26 mouse cellular contexts compared by ENCODE assay signal in genomic region chr3:52650071-52650470, GRCm38 (mm10).
DNase-seq lines count a peak whose midpoint lies in the region; ATAC-seq lines count a peak whose summit lies in the region.
"Had no signal": no experiment of that assay in that cellular context is flagged by ENCODE, and none has a peak within 500 bp of the region (broad histone marks: within the 10 kb centered on the region; RNA-seq: fewer than 3 reads in every experiment).

No protein-coding gene starts in this region.

- peak; percentile 51 for DNase-seq in thymus, postnatal 0 days (ENCODE audit: low spot score)
- no peak for DNase-seq in thymus, adult 18-20 months
- peak; percentile 41 for DNase-seq in thymus, postnatal 25 days
- DNase-seq in thymus, postnatal 36 days, result no peak
- DNase-seq in T-cell, adult 2 months (ENCODE audit: low spot score), result peak; percentile 35
- no peak for DNase-seq in lung, postnatal 14 days
- DNase-seq: adrenal gland, postnatal 10 days; adrenal gland, postnatal 25 days; cerebellum, adult 11 months; cerebellum, adult 18-20 months; cerebellum, adult 8-10 months; cerebellum, adult 9-11 months; cerebellum, postnatal 14 days; cerebellum, postnatal 36 days; embryo, embryonic 11 days had no signal

- H3K27ac ChIP-seq in intestine, embryonic 16.5 days (ENCODE audit: low read length), result no peak overlapping the region
- H3K27ac ChIP-seq: embryonic facial prominence, embryonic 13.5 days; embryonic facial prominence, embryonic 15.5 days; forebrain, embryonic 10.5 days; forebrain, embryonic 12.5 days had no signal

- WGBS in intestine, embryonic 16.5 days, result 87% methylated on average over 3 of the region's 3 CpGs

- H3K4me1 ChIP-seq in intestine, embryonic 16.5 days (ENCODE audit: control insufficient read depth, insufficient read depth, low read length), result no peaks in the 10 kb centered on the region

- no peaks in the 10 kb centered on the region for H3K27me3 ChIP-seq in intestine, embryonic 16.5 days (replicated peaks; ENCODE audit: control insufficient read depth, insufficient read depth, low read length)
- H3K27me3 ChIP-seq: CH12.LX; forebrain, embryonic 12.5 days; Patski had no signal

- H3K36me3 ChIP-seq in intestine, embryonic 16.5 days (ENCODE audit: control insufficient read depth, insufficient read depth, low read length), result no peaks in the 10 kb centered on the region
- H3K36me3 ChIP-seq: embryonic facial prominence, embryonic 13.5 days; embryonic facial prominence, embryonic 15.5 days; forebrain, embryonic 10.5 days; forebrain, embryonic 12.5 days; G1E had no signal

- no peak overlapping the region for H3K4me2 ChIP-seq in intestine, embryonic 16.5 days (ENCODE audit: low read depth, low read length)
- H3K4me2 ChIP-seq: embryonic facial prominence, embryonic 13.5 days; embryonic facial prominence, embryonic 15.5 days; forebrain, embryonic 12.5 days had no signal

- H3K4me3 ChIP-seq in intestine, embryonic 16.5 days (ENCODE audit: low read length), result no peak overlapping the region
- H3K4me3 ChIP-seq: embryonic facial prominence, embryonic 13.5 days; embryonic facial prominence, embryonic 15.5 days; erythroblast, embryonic 14.5 days; forebrain, embryonic 10.5 days; forebrain, embryonic 12.5 days had no signal

- no peak overlapping the region for H3K9ac ChIP-seq in intestine, embryonic 16.5 days (ENCODE audit: low read depth, low read length)
- H3K9ac ChIP-seq: embryonic facial prominence, embryonic 13.5 days; embryonic facial prominence, embryonic 15.5 days; forebrain, embryonic 12.5 days had no signal

- ATAC-seq in intestine, embryonic 16.5 days, result no peak
- ATAC-seq: forebrain, embryonic 14.5 days; forebrain, embryonic 16.5 days; Patski had no signal

- no peaks in the 10 kb centered on the region for H3K9me3 ChIP-seq in intestine, embryonic 16.5 days (ENCODE audit: control insufficient read depth, low read length)
- H3K9me3 ChIP-seq: embryonic facial prominence, embryonic 13.5 days; embryonic facial prominence, embryonic 15.5 days; forebrain, embryonic 10.5 days; forebrain, embryonic 12.5 days had no signal

Comparison
In these comparisons a context has a peak if more than half of its experiments do, and no peak if none do; other contexts are left out.
1. DNase-seq: peak in thymus, postnatal 0 days (single experiment), thymus, postnatal 25 days (single experiment) and T-cell, adult 2 months (single experiment); none in thymus, adult 18-20 months (0 of 2), thymus, postnatal 36 days (0 of 2) and lung, postnatal 14 days (single experiment).